Mouse (Mus musculus) forebrain, embryonic 10.5 days (tissue): ENCODE data around the gene Serpinb6b. TPM values are rescaled to one million over a fixed set of nuclear protein-coding genes. Genes with fewer than 3 reads are reported as not detected.

Experiments used
- DNase-seq: peaks from one replicate; pipeline ENCODE4 v3.0.0-alpha.2; 2017; ENCODE audit warnings: low spot score; ENCODE audit errors: extremely low spot score
- H3K27ac ChIP-seq: fragments of 300-500 bp; sonication (generic); 2 replicates; pipeline ENCODE4 v1.5.1; 2016; ENCODE audit warnings: mild to moderate bottlenecking
- H3K27me3 ChIP-seq: fragments of 300-500 bp; sonication (generic); 2 replicates; pipeline ENCODE4 v1.6.1; 2016; ENCODE audit warnings: mild to moderate bottlenecking; ENCODE audit not compliant: poor library complexity, severe bottlenecking
- H3K36me3 ChIP-seq: fragments of 300-500 bp; sonication (generic); replicated peaks from 2 replicates; pipeline ENCODE4 v1.6.1; 2016; ENCODE audit warnings: mild to moderate bottlenecking, moderate library complexity
- H3K4me1 ChIP-seq: fragments of 300-500 bp; sonication (generic); 2 replicates; pipeline ENCODE4 v1.6.1; 2016
- H3K4me3 ChIP-seq: fragments of 300-500 bp; sonication (generic); 2 replicates; pipeline ENCODE4 v1.5.1; 2016; ENCODE audit warnings: mild to moderate bottlenecking, moderate library complexity
- H3K9me3 ChIP-seq: fragments of 300-500 bp; sonication (generic); 2 replicates; pipeline ENCODE4 v1.6.1; 2016; ENCODE audit warnings: mild to moderate bottlenecking, moderate library complexity
- WGBS: fragments of 180-500 bp; shearing (Covaris S2); methylation state at CpG from one replicate; pipeline ENCODE4 v1.1.7; 2016; 5-methylcytosine and 5-hydroxymethylcytosine counted together
- polyA plus RNA-seq: library from polyadenylated mRNA; unstranded; fragments of >200 nt; fragmentation: Nextera tagmentation; extraction: Ambion mirVana; gene quantifications from 2 replicates; pipeline ENCODE4 v1.2.1, GENCODE M21; 2016

Gene Serpinb6b
- polyA plus RNA-seq, 1 experiment from 2014 or later, result 0.71 TPM

DNA sequence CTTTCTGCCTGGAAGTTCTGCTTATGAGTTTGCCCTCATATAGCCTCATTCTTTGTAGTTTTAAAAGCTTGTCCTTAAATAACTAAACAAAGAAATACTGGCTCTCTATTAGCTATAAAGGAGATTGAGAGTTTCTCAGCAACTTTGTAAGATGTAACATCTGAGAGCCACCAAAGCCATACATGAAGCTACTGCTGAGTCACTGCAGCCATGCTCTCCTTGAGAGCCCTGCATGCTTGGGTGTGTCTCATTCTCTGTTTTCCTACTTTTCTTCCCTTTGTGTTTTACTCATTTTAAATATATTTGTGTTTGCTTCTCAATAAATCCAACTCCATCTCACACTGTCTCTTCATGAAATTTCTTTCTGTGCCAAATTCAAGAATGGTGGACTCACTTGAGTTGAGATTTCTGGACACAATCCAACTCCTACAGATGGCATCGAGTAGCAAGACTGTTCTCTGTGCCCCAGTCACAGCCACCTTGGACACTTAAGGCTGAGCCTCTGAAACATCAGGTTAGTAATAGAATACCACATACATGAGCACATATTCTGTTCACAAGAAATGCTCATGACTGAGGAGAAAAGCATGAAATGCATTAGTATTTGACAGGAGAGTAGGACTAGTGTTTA, 61.5 kb downstream of the Serpinb6b start:
- Histone ChIP-seq H3K4me3 (no peak overlapping the region), H3K9me3 (no peaks in the 10 kb centered on the region), H3K27me3 (no peaks in the 10 kb centered on the region), H3K36me3 (no peaks in the 10 kb centered on the region), H3K27ac (no peak overlapping the region), H3K4me1 (no peaks in the 10 kb centered on the region)
- 83% methylated on average over 1 of the region's 1 CpGs for WGBS
- DNase-seq, result no peak

DNA sequence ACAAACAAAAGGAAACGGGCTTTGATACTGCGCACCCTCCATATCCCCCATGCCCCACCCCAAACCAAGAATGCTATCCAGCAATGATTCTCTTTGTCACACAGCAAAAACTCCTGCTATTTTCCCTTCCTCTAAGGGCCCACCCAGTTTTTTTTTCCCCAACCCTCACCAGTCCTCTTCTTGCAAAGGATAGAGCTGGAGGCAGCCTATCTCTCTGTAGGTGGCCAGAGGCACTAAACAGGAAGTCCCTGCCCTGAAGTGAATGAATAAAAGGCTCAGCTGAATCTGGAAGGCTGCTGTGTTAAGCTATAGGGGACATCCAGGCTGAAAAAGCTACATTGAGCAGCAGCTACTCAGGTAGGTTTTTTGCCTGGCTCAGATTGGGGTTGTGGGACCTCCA, 62.2 kb downstream of the Serpinb6b start, which contains the start of gene Serpinb9b:
Gene Serpinb9b (plus strand): TSS at position 173 of the 400 bp plus-strand sequence.
- WGBS, result 83% methylated on average over 2 of the region's 2 CpGs
- Histone ChIP-seq H3K9me3 (no peaks in the 10 kb centered on the region), H3K27me3 (no peaks in the 10 kb centered on the region), H3K36me3 (no peaks in the 10 kb centered on the region), H3K27ac (no peak within 1 kb of the TSS), H3K4me3 (no peak within 1 kb of the TSS), H3K4me1 (no peaks in the 10 kb centered on the region)
- DNase-seq, result no peak

DNA sequence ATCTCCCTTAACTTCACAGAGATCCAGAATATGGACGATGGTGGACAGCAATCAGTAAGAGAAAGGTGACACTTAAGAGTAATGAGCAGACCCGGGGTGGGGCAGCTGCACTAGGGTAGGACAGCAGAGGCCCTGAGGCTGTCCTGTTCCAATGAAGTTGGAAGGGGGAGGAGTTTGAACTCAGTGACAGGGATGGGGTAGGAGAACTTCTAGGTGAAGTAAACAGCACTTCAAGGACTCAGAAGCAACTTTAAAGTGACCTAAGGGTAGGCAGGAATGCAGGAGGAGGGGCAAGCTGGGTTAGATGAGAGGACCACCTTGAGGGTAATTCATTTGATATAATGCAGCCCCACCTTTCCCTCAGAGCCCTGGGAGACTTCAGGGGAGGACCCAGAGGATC, 63.1 kb downstream of the Serpinb6b start:
- H3K36me3 ChIP-seq, result no peaks in the 10 kb centered on the region
- H3K4me1 ChIP-seq, result no peaks in the 10 kb centered on the region
- H3K27ac ChIP-seq, result no peak overlapping the region
- DNase-seq, result no peak
- 59% methylated on average over 2 of the region's 2 CpGs for WGBS
- H3K4me3 ChIP-seq, result no peak overlapping the region
- no peaks in the 10 kb centered on the region for H3K9me3 ChIP-seq
- H3K27me3 ChIP-seq, result no peaks in the 10 kb centered on the region

DNA sequence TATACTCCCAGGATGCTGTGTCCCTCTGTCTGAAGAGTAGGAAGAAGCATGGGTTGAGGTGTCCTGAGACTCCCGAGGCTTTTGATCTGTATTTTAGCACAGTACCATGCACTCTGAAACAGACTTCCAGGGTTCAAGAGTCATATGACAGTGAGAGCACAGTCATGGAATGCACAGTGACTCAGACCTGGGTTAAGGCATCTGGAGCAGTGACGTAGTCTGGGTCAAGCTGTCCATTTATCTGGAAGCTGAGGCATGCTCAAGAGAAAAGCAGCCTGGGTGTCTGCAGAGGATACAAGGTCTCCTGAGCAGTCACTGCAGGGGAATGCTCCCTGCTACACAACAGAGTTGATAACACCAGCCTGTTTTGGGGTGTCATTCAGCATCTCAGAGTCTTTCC, 63.5 kb downstream of the Serpinb6b start:
- Histone ChIP-seq H3K9me3 (no peaks in the 10 kb centered on the region), H3K27ac (no peak overlapping the region), H3K4me1 (no peaks in the 10 kb centered on the region), H3K27me3 (no peaks in the 10 kb centered on the region), H3K36me3 (no peaks in the 10 kb centered on the region), H3K4me3 (no peak overlapping the region)
- WGBS, result 80% methylated on average over 2 of the region's 2 CpGs
- DNase-seq, result no peak

Other genes with a start within 250 kb of the Serpinb6b start
- gene Mylk4, start 181.3 kb upstream of the Serpinb6b start, polyA plus RNA-seq, result not detected in 2 replicates
- gene Wrnip1, start 163.2 kb upstream of the Serpinb6b start, polyA plus RNA-seq, result 13.0 and 15.7 TPM in 2 replicates
- not detected in 2 replicates for gene D930007J09Rik, start 162.4 kb upstream of the Serpinb6b start, polyA plus RNA-seq
- 0.53 and 0.88 TPM in 2 replicates for gene Serpinb1a, start 114.0 kb upstream of the Serpinb6b start, polyA plus RNA-seq
- not detected in 2 replicates for gene Serpinb1c, start 67.0 kb upstream of the Serpinb6b start, polyA plus RNA-seq
- gene Serpinb9, start 38.0 kb downstream of the Serpinb6b start, polyA plus RNA-seq, result 0.42 and 0.64 TPM in 2 replicates
- gene Serpinb9b, start 62.2 kb downstream of the Serpinb6b start, polyA plus RNA-seq, result not detected in 2 replicates
- not detected in 2 replicates for gene Serpinb1b, start 113.4 kb downstream of the Serpinb6b start, polyA plus RNA-seq
- not detected in 2 replicates for gene Serpinb9c, start 194.5 kb downstream of the Serpinb6b start, polyA plus RNA-seq
- gene Serpinb9d, start 227.8 kb downstream of the Serpinb6b start, polyA plus RNA-seq, result not detected in 2 replicates